In genomic region chr9:121456739-121457515, GRCm38 (mm10) we compare ENCODE assay signal across 25 mouse cellular contexts. TPM values are rescaled to one million over a fixed set of nuclear protein-coding genes. Genes with fewer than 3 reads are reported as not detected.
A peak's percentile ranks its signal among the peaks of the same experiment; 100 is the strongest.
DNase-seq lines count a peak whose midpoint lies in the region; TF ChIP-seq lines count a peak whose summit lies in the region.
"Had no signal": no experiment of that assay in that cellular context is flagged by ENCODE, and none has a peak within 500 bp of the region (broad histone marks: within the 10 kb centered on the region; RNA-seq: fewer than 3 reads in every experiment).

No protein-coding gene starts in this region.

- TF ChIP-seq POLR2A in spleen, adult 2 months (IDR thresholded peaks at IDR 0.05; ENCODE audit: low read depth, low read length): no peak
- no peak for TF ChIP-seq POLR2A in thymus, adult 2 months (IDR thresholded peaks at IDR 0.05; ENCODE audit: control insufficient read depth, extremely low read depth, insufficient read depth, low read length, poor library complexity)

- no peak overlapping the region for H3K4me3 ChIP-seq in spleen, adult 2 months (ENCODE audit: extremely low read depth, insufficient read depth, insufficient read length)
- no peak overlapping the region for H3K4me3 ChIP-seq in thymus, adult 2 months (ENCODE audit: control insufficient read depth, insufficient read depth, low read length)
- H3K4me3 ChIP-seq: embryonic facial prominence, embryonic 10.5 days; forebrain, embryonic 15.5 days; heart, embryonic 15.5 days; hindbrain, embryonic 12.5 days; neural tube, embryonic 15.5 days had no signal

- peak overlapping the region; percentile 28 for H3K27ac ChIP-seq in spleen, adult 2 months (ENCODE audit: insufficient read depth, low read length)
- H3K27ac ChIP-seq in thymus, adult 2 months (ENCODE audit: control insufficient read depth, insufficient read depth, low read length): no peak overlapping the region; the same call in 1 of the 2 replicates
- H3K27ac ChIP-seq: embryonic facial prominence, embryonic 10.5 days; forebrain, embryonic 15.5 days; heart, embryonic 15.5 days; hindbrain, embryonic 12.5 days; neural tube, embryonic 15.5 days had no signal

- no peaks in the 10 kb centered on the region for H3K4me1 ChIP-seq in spleen, adult 2 months (ENCODE audit: control insufficient read depth, insufficient read depth, insufficient read length)
- H3K4me1 ChIP-seq in thymus, adult 2 months (replicated peaks; ENCODE audit: control insufficient read depth, insufficient read depth, low read length): peaks cover 6% of the 10 kb centered on the region; the same call in 1 of the 2 replicates
- H3K4me1 ChIP-seq: forebrain, embryonic 15.5 days; hindbrain, embryonic 12.5 days; neural tube, embryonic 15.5 days had no signal

- 89% methylated on average over 13 of the region's 13 CpGs for WGBS in spleen, adult 2 months
- WGBS in thymus, adult 2 months: 96% methylated on average over 13 of the region's 13 CpGs

- no peaks in the 10 kb centered on the region for H3K27me3 ChIP-seq in spleen, adult 2 months (ENCODE audit: control insufficient read depth, insufficient read depth, low read length)
- no peaks in the 10 kb centered on the region for H3K27me3 ChIP-seq in thymus, adult 2 months (ENCODE audit: control insufficient read depth, insufficient read depth, low read length)
- H3K27me3 ChIP-seq: forebrain, embryonic 15.5 days; heart, embryonic 15.5 days; hindbrain, embryonic 12.5 days; neural tube, embryonic 15.5 days had no signal

- peaks cover 43% of the 10 kb centered on the region for H3K36me3 ChIP-seq in spleen, adult 2 months (ENCODE audit: control insufficient read depth, insufficient read depth, low read length)
- H3K36me3 ChIP-seq in thymus, adult 2 months (ENCODE audit: control insufficient read depth, insufficient read depth, low read length): peaks cover 61% of the 10 kb centered on the region

- peak; percentile 46 to 49 for DNase-seq in heart, adult 18-20 months
- no peak for DNase-seq in heart, adult 8-10 months (ENCODE audit: low spot score)
- no peak for DNase-seq in spleen, adult 2 months (ENCODE audit: low read depth in 1 of 2, low spot score in 2 of 2)
- DNase-seq in spleen, postnatal 4 days (ENCODE audit: low spot score in 2 of 2): no peak
- peak; percentile 25 for DNase-seq in naive thymus-derived CD4-positive, alpha-beta T cell, adult 2 months (ENCODE audit: low read depth)
- no peak for DNase-seq in testis, postnatal 14 days (ENCODE audit: low spot score)
- no peak for DNase-seq in thymus, adult 2 months
- DNase-seq: adrenal gland, postnatal 25 days; cerebellum, adult 11 months; cerebellum, adult 9-11 months; gastrocnemius, postnatal 36 days; kidney, adult 8-10 months; kidney, postnatal 10 days; layer of hippocampus, postnatal 36 days; lung, adult 18-20 months; lung, postnatal 10 days; spleen, adult 18-20 months had no signal

- no peak for TF ChIP-seq CTCF in spleen, adult 2 months (IDR thresholded peaks at IDR 0.05; ENCODE audit: extremely low read depth, insufficient read depth, insufficient read length, insufficient replicate concordance)
- no peak for TF ChIP-seq CTCF in thymus, adult 2 months (IDR thresholded peaks at IDR 0.05; ENCODE audit: borderline replicate concordance, control insufficient read depth, extremely low read depth, insufficient read depth, low read length, poor library complexity)

RNA-seq across cellular contexts. Expression of gene Cck, which starts 38.6 kb away (rescaled TPM):
- not detected for total RNA-seq in heart, adult 18-20 months (2021)
- total RNA-seq in heart, adult 8-10 months (2022): not detected
- polyA plus RNA-seq in spleen, adult 2 months (2012; rRNA removed): not detected in 2 replicates
- 7.0 and 7.7 TPM in 2 replicates for polyA plus RNA-seq in thymus, adult 2 months (2012; rRNA removed)
- total RNA-seq: adrenal gland, postnatal 25 days; common myeloid progenitor, adult 5-6 weeks; megakaryocyte progenitor cell, adult 5-6 weeks had no signal
- polyA plus RNA-seq: CD4-positive, CD25-positive, alpha-beta regulatory T cell, adult 4 months had no signal

Comparison
In these comparisons a context has a peak if more than half of its experiments do, and no peak if none do; other contexts are left out.
1. DNase-seq: peak in heart, adult 18-20 months (2 of 2) and naive thymus-derived CD4-positive, alpha-beta T cell, adult 2 months (single experiment); none in heart, adult 8-10 months (single experiment), spleen, adult 2 months (0 of 2), spleen, postnatal 4 days (0 of 2), testis, postnatal 14 days (single experiment) and thymus, adult 2 months (single experiment).